Mouse (Mus musculus) heart, postnatal 0 days (tissue): ENCODE measurements around the gene Bbs9.

Experiments
- CTCF ChIP-seq: IDR thresholded peaks from 2 replicates; pipeline ENCODE4 v1.5.1; 2016; ENCODE audit warnings: antibody characterized with exemption, control low read depth, low read depth
- EP300 ChIP-seq: IDR thresholded peaks from 2 replicates; pipeline ENCODE4 v1.6.1; 2016; ENCODE audit warnings: antibody characterized with exemption, low read depth

DNA sequence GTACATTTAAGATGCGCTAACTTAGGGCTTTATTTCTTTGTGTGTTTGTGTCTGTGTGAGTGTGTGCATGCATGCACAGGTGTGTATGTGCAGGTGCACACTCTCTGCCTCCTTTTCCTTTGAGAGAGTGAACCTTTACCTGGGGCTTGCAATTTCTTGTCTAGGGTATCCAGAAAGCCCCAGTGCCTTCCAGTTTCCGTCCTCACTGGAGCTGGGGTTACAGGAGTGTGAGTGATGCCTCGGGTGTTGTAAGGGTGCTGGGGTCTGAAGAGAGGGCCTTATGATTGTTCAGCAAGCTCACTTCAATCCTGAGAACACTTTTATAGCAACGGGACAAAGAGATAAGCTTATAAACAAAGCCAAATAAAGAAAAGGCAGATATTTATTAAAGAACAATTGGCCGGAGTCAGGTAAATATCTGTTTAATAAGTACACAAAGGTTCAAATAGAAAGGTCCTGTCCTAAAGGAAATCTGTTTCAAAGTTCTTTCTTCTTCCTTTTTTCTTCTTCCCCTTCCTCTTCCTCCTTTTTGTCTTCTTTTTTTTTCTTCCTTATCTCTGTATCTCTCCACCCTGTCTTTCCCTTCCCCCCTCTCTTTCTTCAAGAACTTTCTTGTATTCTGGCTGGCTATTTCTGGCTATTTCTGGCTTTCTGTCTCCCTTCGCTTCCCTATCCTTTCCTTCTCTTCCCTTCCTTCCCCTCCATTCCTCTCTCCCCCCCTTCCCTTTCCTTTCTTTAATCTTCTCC, 21.7 kb downstream of the Bbs9 start:
- TF ChIP-seq CTCF: no peak
- no peak for TF ChIP-seq EP300
